Mouse (Mus musculus): ENCODE results near the gene Mapkap1. TPM values are rescaled to one million over a fixed set of nuclear protein-coding genes. Genes with fewer than 3 reads are reported as not detected.

Gene Mapkap1
- total and polyA plus RNA-seq, 3 experiments = 39.4 to 45.8 (median 40.7) TPM

DNA sequence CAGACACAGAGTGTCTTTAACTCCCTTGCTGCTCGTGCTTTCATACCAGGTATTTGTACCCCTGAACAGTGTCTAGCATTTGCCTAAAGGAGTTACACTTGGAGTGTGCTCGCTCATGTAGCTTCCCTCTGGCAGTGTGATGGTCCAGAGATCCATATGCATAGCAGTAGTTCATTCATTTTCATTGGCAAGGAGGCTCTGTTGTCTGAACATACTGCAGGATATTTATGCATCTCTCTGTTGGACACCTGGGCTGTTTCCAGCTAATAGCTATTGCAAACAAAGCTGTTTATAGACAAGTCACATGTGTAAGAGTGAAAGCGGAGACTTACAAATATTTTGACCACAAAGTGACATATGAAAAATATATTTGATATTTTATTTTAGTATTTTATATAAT is 67.2 kb downstream of the Mapkap1 start:
- H3K9me3 ChIP-seq (replicated peaks; ENCODE audit: low read length) = no peaks in the 10 kb centered on the region
- no peaks in the 10 kb centered on the region for H3K79me2 ChIP-seq (replicated peaks; ENCODE audit: control insufficient read depth, extremely low read depth, insufficient read depth, poor library complexity, severe bottlenecking)
- H3K27ac ChIP-seq (ENCODE audit: insufficient read depth, low read depth) = no peak overlapping the region
- in situ Hi-C loops (cut with MboI; ENCODE audit: low pct_ligation_motif_present, low pct_unique_long_range_greater_than_20kb, low sequenced_read_pairs) = no loop called here
- no peak overlapping the region for H3K4me3 ChIP-seq (replicated peaks in 1 of 3; ENCODE audit: low read depth in 2 of 3, low read length in 2 of 3, poor library complexity in 1 of 3)
- dilution Hi-C loops (cut with MboI; ENCODE audit: extremely low pct_ligation_motif_present, extremely low pct_unique_long_range_greater_than_20kb, low sequenced_read_pairs) = no loop called here
- H3K27me3 ChIP-seq (replicated peaks) = no peaks in the 10 kb centered on the region
- no peak overlapping the region for H3K4me2 ChIP-seq (ENCODE audit: insufficient read depth, low read depth, poor library complexity, severe bottlenecking)
- peaks cover 0 to 14% of the 10 kb centered on the region in 2 experiments for H3K36me3 ChIP-seq (replicated peaks in 1 of 2; ENCODE audit: control insufficient read depth in 1 of 2, insufficient read depth in 1 of 2, low read length in 1 of 2)
- H3K4me1 ChIP-seq (ENCODE audit: control insufficient read depth in 1 of 2, insufficient read depth in 2 of 2) = no peaks in the 10 kb centered on the region
- H3K9ac ChIP-seq (ENCODE audit: insufficient read depth, low read depth) = no peak overlapping the region
- no peak for TF ChIP-seq ZMIZ1 (IDR thresholded peaks at IDR 0.05; ENCODE audit: low read depth, low read length)
- TF ChIP-seq IRF4 (IDR thresholded peaks at IDR 0.05; ENCODE audit: low read depth, low read length) = no peak
- no peak for TF ChIP-seq BHLHE40 (IDR thresholded peaks at IDR 0.05; ENCODE audit: low read depth, low read length)
- TF ChIP-seq NELFE (IDR thresholded peaks at IDR 0.05; ENCODE audit: low read depth, low read length) = no peak
- no peak for TF ChIP-seq CTCF (conservative IDR thresholded peaks at IDR 0.05 in 1 of 2, IDR thresholded peaks at IDR 0.05 in 1 of 2; ENCODE audit: low read depth in 2 of 2, low read length in 2 of 2)
- no peak for TF ChIP-seq RAD21 (IDR thresholded peaks at IDR 0.05; ENCODE audit: low read depth, low read length)
- TF ChIP-seq EP300 (IDR thresholded peaks at IDR 0.05; ENCODE audit: low read length) = no peak
- TF ChIP-seq TBP (conservative IDR thresholded peaks at IDR 0.05; ENCODE audit: low read depth, low read length) = no peak
- no peak for TF ChIP-seq ZC3H11A (IDR thresholded peaks at IDR 0.05; ENCODE audit: low read depth, low read length)
- no peak for TF ChIP-seq ZKSCAN1 (IDR thresholded peaks at IDR 0.05; ENCODE audit: borderline replicate concordance, low read depth, low read length)
- no peak for TF ChIP-seq NRF1 (IDR thresholded peaks at IDR 0.05; ENCODE audit: low read depth, low read length)
- no peak for TF ChIP-seq POLR2A (IDR thresholded peaks at IDR 0.05; ENCODE audit: low read depth, low read length)
- TF ChIP-seq UBTF (IDR thresholded peaks at IDR 0.05; ENCODE audit: low read depth, low read length) = no peak
- TF ChIP-seq MEF2A (IDR thresholded peaks at IDR 0.05; ENCODE audit: borderline replicate concordance, low read depth, low read length) = no peak
- TF ChIP-seq JUN (IDR thresholded peaks at IDR 0.05; ENCODE audit: insufficient read depth, low read depth, low read length) = no peak
- no peak for TF ChIP-seq ETS1 (conservative IDR thresholded peaks at IDR 0.05; ENCODE audit: low read depth, low read length)
- no peak for TF ChIP-seq KAT2A (IDR thresholded peaks at IDR 0.05; ENCODE audit: insufficient replicate concordance, low read length)
- no peak for TF ChIP-seq USF2 (conservative IDR thresholded peaks at IDR 0.05; ENCODE audit: low read depth, low read length)
- DNase-seq (ENCODE audit: extremely low read depth) = no peak

DNA sequence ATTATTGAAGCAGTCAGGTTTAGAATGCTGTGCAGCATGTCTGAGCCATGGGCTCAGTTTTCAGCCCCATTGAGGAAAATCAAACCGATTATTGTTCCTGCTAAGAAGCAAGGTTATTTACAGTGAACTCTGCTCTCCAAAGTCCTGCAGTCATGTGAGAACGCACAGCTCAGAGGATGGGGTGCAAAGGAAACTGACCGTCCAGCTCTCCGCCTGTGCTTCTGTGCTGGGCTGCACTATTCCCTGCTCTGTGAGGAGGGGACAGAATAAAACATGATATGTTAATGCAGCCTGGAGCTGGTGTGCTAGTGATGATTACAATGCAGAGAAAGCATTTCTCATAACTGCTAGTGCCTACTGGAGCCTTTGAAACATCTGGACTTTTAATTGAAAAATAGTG is 74.8 kb downstream of the Mapkap1 start:
- H3K36me3 ChIP-seq (replicated peaks in 1 of 2; ENCODE audit: control insufficient read depth in 1 of 2, insufficient read depth in 1 of 2, low read length in 1 of 2) = peaks cover 0 to 15% of the 10 kb centered on the region in 2 experiments
- in situ Hi-C loops (cut with MboI; ENCODE audit: low pct_ligation_motif_present, low pct_unique_long_range_greater_than_20kb, low sequenced_read_pairs) (no loop called here), dilution Hi-C loops (cut with MboI; ENCODE audit: extremely low pct_ligation_motif_present, extremely low pct_unique_long_range_greater_than_20kb, low sequenced_read_pairs) (no loop called here)
- H3K4me3 ChIP-seq (replicated peaks in 1 of 3; ENCODE audit: low read depth in 2 of 3, low read length in 2 of 3, poor library complexity in 1 of 3) = no peak overlapping the region
- no peak overlapping the region for H3K9ac ChIP-seq (ENCODE audit: insufficient read depth, low read depth)
- no peaks in the 10 kb centered on the region for H3K4me1 ChIP-seq (ENCODE audit: control insufficient read depth in 1 of 2, insufficient read depth in 2 of 2)
- TF ChIP-seq E2F4 (IDR thresholded peaks at IDR 0.05; ENCODE audit: insufficient replicate concordance, low read depth, low read length) (no peak), ETS1 (conservative IDR thresholded peaks at IDR 0.05; ENCODE audit: low read depth, low read length) (no peak), TBP (conservative IDR thresholded peaks at IDR 0.05; ENCODE audit: low read depth, low read length) (no peak), CTCF (conservative IDR thresholded peaks at IDR 0.05 in 1 of 2, IDR thresholded peaks at IDR 0.05 in 1 of 2; ENCODE audit: low read depth in 2 of 2, low read length in 2 of 2) (no peak), SMC3 (IDR thresholded peaks at IDR 0.05; ENCODE audit: low read depth, low read length) (no peak), USF1 (IDR thresholded peaks at IDR 0.05; ENCODE audit: low read depth, low read length) (no peak), ZNF384 (IDR thresholded peaks at IDR 0.05; ENCODE audit: low read depth, low read length) (no peak), JUN (IDR thresholded peaks at IDR 0.05; ENCODE audit: insufficient read depth, low read depth, low read length) (no peak), ELF1 (IDR thresholded peaks at IDR 0.05; ENCODE audit: low read depth, low read length) (no peak), GABPA (IDR thresholded peaks at IDR 0.05; ENCODE audit: insufficient replicate concordance, low read depth, low read length) (no peak), TCF12 (IDR thresholded peaks at IDR 0.05; ENCODE audit: low read depth, low read length) (no peak), EP300 (IDR thresholded peaks at IDR 0.05; ENCODE audit: low read length) (no peak), SIN3A (IDR thresholded peaks at IDR 0.05; ENCODE audit: low read length) (no peak)
- no peaks in the 10 kb centered on the region for H3K9me3 ChIP-seq (replicated peaks; ENCODE audit: low read length)
- no peak overlapping the region for H3K27ac ChIP-seq (ENCODE audit: insufficient read depth, low read depth)
- no peak overlapping the region for H3K4me2 ChIP-seq (ENCODE audit: insufficient read depth, low read depth, poor library complexity, severe bottlenecking)
- no peaks in the 10 kb centered on the region for H3K79me2 ChIP-seq (replicated peaks; ENCODE audit: control insufficient read depth, extremely low read depth, insufficient read depth, poor library complexity, severe bottlenecking)
- H3K27me3 ChIP-seq (replicated peaks) = no peaks in the 10 kb centered on the region
- DNase-seq (ENCODE audit: extremely low read depth) = no peak

All from CH12.LX (cell line).